Mouse (Mus musculus) intestine, embryonic 16.5 days (tissue): ENCODE results near the gene Klf16. TPM values are rescaled to one million over a fixed set of nuclear protein-coding genes. Genes with fewer than 3 reads are reported as not detected.
A peak's percentile ranks its signal among the peaks of the same experiment; 100 is the strongest.

Source experiments
- ATAC-seq: fragments of 200-750 bp; cut with Nextera tagmentation; 2 replicates; pipeline ENCODE4 v1.8.0; 2017; ENCODE audit warnings: moderate TSS enrichment, moderate library complexity
- H3K27ac ChIP-seq: fragments of 300-500 bp; sonication (generic); 2 replicates; pipeline ENCODE4 v1.5.1; 2014; ENCODE audit warnings: mild to moderate bottlenecking, low read length
- H3K27me3 ChIP-seq: fragments of 300-500 bp; sonication (generic); replicated peaks from 2 replicates; pipeline ENCODE4 v1.6.1; 2014; ENCODE audit warnings: low read length, control low read depth, mixed read lengths; ENCODE audit not compliant: control insufficient read depth, insufficient read depth
- H3K36me3 ChIP-seq: fragments of 300-500 bp; sonication (generic); 2 replicates; pipeline ENCODE4 v1.6.1; 2014; ENCODE audit warnings: low read length, control low read depth; ENCODE audit not compliant: control insufficient read depth, insufficient read depth
- H3K4me1 ChIP-seq: fragments of 300-500 bp; sonication (generic); 2 replicates; pipeline ENCODE4 v1.6.1; 2014; ENCODE audit warnings: low read length, control low read depth, mixed read lengths; ENCODE audit not compliant: control insufficient read depth, insufficient read depth
- H3K4me2 ChIP-seq: fragments of 300-500 bp; sonication (generic); 2 replicates; pipeline ENCODE4 v1.6.1; 2014; ENCODE audit warnings: low read depth, low read length, control low read depth
- H3K4me3 ChIP-seq: fragments of 300-500 bp; sonication (generic); 2 replicates; pipeline ENCODE4 v1.5.1; 2014; ENCODE audit warnings: mild to moderate bottlenecking, low read length
- H3K9ac ChIP-seq: fragments of 300-500 bp; sonication (generic); 2 replicates; pipeline ENCODE4 v1.6.1; 2014; ENCODE audit warnings: low read depth, low read length
- H3K9me3 ChIP-seq: fragments of 300-500 bp; sonication (generic); 2 replicates; pipeline ENCODE4 v1.6.1; 2016; ENCODE audit warnings: low read length, control low read depth; ENCODE audit not compliant: control insufficient read depth
- WGBS: fragments of 180-500 bp; shearing (Covaris S2); extraction: QIAGEN DNeasy Blood & Tissue Kit; methylation state at CpG from one replicate; pipeline ENCODE4 v1.1.7; 2014; 5-methylcytosine and 5-hydroxymethylcytosine counted together
- polyA plus RNA-seq: library from polyadenylated mRNA; unstranded; fragments of >200 nt; fragmentation: Nextera tagmentation; extraction: Ambion mirVana; gene quantifications from 2 replicates; pipeline ENCODE4 v1.2.1, GENCODE M21; 2015

Gene Klf16
- polyA plus RNA-seq, 1 experiment from 2014 or later = 7.4 TPM

DNA sequence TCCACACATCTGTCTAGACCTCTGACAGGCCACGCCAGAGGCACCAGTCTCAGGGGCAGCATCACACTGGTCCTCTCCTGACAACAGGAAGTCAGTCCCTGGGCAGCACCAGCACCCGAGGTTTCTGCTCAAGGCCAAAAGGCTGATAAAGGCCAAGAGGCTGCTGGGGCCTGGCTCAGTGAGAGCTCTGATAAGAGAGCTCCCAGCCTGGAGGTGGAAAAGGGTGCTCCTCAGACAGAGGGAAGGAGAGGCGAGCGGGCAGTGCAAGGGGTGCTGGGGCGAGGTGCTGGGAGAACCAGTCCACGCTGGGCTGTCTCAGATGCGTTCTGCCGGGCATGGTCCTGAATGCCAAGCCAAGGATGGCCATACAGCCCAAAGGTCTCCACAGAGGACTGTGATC is 23.5 kb downstream of the Klf16 start:
- H3K9ac ChIP-seq = no peak overlapping the region
- no peak overlapping the region for H3K4me3 ChIP-seq
- H3K27ac ChIP-seq = no peak overlapping the region
- H3K4me1 ChIP-seq = peaks cover 22% of the 10 kb centered on the region
- no peaks in the 10 kb centered on the region for H3K9me3 ChIP-seq
- no peak overlapping the region for H3K4me2 ChIP-seq
- 78% methylated on average over 8 of the region's 8 CpGs for WGBS
- ATAC-seq = peak; percentile 45
- H3K36me3 ChIP-seq = peaks cover 7% of the 10 kb centered on the region; the same call in 1 of the 2 replicates
- no peaks in the 10 kb centered on the region for H3K27me3 ChIP-seq

DNA sequence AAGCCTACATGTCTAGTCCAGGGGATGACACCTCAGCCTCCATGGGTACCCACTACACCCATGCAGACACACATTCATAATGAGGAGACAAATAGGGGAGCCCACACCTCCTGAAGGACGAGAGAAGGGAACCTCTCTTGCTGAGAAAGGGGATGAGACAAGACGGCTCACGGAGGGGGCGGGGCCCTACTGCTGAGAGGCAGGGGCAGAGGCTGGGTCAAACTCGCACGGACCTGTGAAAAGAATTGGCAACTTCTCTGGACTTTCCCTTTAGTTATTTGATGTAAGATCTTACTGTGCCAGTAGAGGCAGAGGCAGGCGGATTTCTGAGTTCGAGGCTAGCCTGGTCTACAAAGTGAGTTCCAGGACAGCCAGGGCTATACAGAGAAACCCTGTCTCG is 24.8 kb downstream of the Klf16 start:
- no peak for ATAC-seq
- Histone ChIP-seq H3K27me3 (no peaks in the 10 kb centered on the region), H3K4me1 (peaks cover 10% of the 10 kb centered on the region), H3K27ac (no peak overlapping the region), H3K9ac (no peak overlapping the region), H3K4me2 (no peak overlapping the region), H3K4me3 (no peak overlapping the region), H3K36me3 (peaks cover 13% of the 10 kb centered on the region; the same call in 1 of the 2 replicates), H3K9me3 (no peaks in the 10 kb centered on the region)
- 59% methylated on average over 9 of the region's 9 CpGs for WGBS

DNA sequence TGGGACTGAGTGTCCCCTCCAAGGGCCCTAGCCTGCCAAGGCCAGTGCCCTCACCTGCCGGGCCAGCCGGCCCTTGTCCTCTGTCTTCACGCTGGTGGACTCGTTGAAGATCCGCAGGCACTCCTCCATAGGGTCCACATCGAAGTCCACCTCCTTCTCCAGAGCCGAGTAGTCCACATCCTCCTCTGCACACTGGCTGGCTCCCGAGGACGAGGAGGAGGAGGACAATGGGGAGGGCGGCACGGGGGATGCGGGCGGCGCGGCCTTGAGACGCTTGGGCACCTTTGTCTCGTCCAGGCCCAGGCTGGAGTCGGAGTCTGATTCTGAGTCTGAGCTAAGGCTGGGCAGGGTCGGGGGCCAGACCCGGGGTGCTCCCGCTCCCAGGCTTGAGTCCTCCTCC is 27.8 kb downstream of the Klf16 start:
- Histone ChIP-seq H3K4me1 (peaks cover 6% of the 10 kb centered on the region; the same call in 1 of the 2 replicates), H3K9me3 (no peaks in the 10 kb centered on the region), H3K27ac (no peak overlapping the region), H3K27me3 (no peaks in the 10 kb centered on the region), H3K9ac (no peak overlapping the region), H3K4me3 (no peak overlapping the region), H3K36me3 (peaks cover 24% of the 10 kb centered on the region; the same call in 1 of the 2 replicates), H3K4me2 (no peak overlapping the region)
- 92% methylated on average over 21 of the region's 21 CpGs for WGBS
- no peak for ATAC-seq

DNA sequence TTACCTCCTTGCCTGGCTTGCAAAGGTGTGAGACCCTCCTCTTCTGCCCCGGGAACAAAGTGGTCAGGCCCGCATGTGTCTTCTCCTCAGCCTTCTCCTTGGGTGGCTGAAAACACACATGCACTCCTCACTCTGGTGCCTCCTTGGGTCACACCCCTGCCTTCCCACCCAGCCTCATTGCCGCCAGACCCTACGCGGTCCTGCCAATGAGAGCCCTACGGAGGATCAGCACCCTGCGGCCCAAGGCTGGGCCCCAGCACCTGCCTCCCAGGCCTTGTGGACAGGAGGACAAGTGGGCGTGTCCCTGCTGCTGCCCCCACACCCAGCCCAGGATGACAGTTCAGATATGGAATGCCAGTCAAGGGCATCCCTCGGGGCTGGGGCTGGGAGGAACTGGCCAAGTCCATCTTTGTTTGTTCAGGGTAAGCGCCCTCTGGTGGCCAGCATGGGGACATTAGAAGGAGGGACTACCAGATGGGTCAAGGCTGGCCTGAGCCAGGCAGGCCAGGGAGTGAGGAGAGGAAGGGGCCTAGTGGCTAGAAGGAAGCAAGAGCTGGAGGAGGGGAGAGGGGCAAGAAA is 28.6 kb downstream of the Klf16 start:
- Histone ChIP-seq H3K9me3 (no peaks in the 10 kb centered on the region), H3K27me3 (no peaks in the 10 kb centered on the region), H3K4me1 (no peaks in the 10 kb centered on the region), H3K4me2 (no peak overlapping the region), H3K4me3 (no peak overlapping the region), H3K27ac (no peak overlapping the region), H3K36me3 (peaks cover 25% of the 10 kb centered on the region; the same call in 1 of the 2 replicates), H3K9ac (no peak overlapping the region)
- WGBS = 71% methylated on average over 10 of the region's 10 CpGs
- peak; percentile 43; the same call in 1 of the 2 replicates for ATAC-seq

DNA sequence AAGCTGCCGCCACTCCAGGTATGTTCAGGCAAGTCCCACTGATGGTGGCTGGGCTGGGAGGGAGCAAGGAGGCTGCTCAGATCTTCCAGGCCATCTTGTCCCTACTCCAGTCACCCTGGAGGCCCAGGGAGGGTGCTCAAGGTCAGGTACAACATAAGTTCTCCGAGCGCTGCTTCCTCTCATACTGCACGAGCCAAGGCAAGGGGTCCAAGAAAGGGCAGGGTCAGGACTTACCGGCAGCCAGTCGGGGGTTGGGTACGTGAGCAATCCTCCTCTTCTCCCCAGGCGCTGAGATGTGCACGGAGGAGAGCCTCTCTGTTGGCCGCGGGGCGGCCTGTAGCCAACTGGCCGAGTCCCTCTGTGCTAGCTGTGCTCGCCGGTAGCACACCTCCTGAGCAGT is 29.6 kb downstream of the Klf16 start:
- Histone ChIP-seq H3K27me3 (no peaks in the 10 kb centered on the region), H3K27ac (no peak overlapping the region), H3K9ac (no peak overlapping the region; the same call in 1 of the 2 replicates), H3K4me3 (no peak overlapping the region), H3K9me3 (no peaks in the 10 kb centered on the region), H3K36me3 (peaks cover 31% of the 10 kb centered on the region; the same call in 1 of the 2 replicates), H3K4me1 (no peaks in the 10 kb centered on the region), H3K4me2 (no peak overlapping the region)
- WGBS = 90% methylated on average over 15 of the region's 15 CpGs
- no peak for ATAC-seq

DNA sequence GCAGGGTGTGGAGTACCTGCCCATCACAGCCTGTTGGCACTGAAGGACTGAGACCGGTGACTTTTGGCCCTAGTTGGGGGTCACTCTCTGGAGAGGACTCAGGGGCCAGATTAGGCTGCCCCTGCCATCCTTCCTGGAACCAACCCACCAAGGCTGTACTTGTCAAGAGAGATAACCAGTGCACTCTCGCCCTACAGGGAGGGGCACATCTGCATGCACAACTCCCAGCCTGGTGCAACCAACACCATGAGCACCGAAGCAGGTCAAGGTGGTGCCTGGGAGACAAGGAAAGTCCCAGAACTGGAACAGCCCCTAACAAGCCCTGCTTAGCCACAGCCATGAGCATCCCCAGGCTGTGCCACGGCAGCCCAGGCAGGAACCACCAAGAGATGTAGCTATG is 30.2 kb downstream of the Klf16 start:
- H3K9ac ChIP-seq = no peak overlapping the region
- no peaks in the 10 kb centered on the region for H3K27me3 ChIP-seq
- no peaks in the 10 kb centered on the region for H3K4me1 ChIP-seq
- no peaks in the 10 kb centered on the region for H3K9me3 ChIP-seq
- no peak overlapping the region for H3K27ac ChIP-seq
- peaks cover 35% of the 10 kb centered on the region; the same call in 1 of the 2 replicates for H3K36me3 ChIP-seq
- H3K4me3 ChIP-seq = no peak overlapping the region
- ATAC-seq = no peak
- no peak overlapping the region for H3K4me2 ChIP-seq
- WGBS = 97% methylated on average over 4 of the region's 4 CpGs

DNA sequence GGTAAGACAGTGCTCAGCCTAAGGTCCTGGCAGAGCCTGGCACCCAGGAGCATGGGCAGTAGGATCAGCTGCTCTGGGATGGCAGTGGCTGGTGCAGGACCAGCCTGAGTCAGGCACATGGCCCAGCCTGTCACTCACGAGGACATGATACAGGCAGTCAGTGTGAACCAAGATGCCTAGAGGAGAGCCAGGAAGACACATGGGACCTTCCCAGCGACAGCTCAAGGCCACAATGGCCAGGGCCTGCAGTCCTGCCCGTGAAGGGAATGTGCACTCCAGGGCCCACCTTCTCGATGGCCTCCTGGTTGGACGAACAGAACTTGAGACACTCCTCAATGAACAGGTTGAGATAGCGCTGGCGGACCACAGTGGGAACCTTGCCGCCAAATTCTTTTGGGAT is 31.5 kb downstream of the Klf16 start:
- Histone ChIP-seq H3K9me3 (no peaks in the 10 kb centered on the region), H3K4me1 (no peaks in the 10 kb centered on the region), H3K27ac (no peak overlapping the region), H3K9ac (no peak overlapping the region), H3K36me3 (peaks cover 36% of the 10 kb centered on the region; the same call in 1 of the 2 replicates), H3K27me3 (no peaks in the 10 kb centered on the region), H3K4me3 (no peak overlapping the region), H3K4me2 (no peak overlapping the region)
- 88% methylated on average over 8 of the region's 8 CpGs for WGBS
- no peak for ATAC-seq

DNA sequence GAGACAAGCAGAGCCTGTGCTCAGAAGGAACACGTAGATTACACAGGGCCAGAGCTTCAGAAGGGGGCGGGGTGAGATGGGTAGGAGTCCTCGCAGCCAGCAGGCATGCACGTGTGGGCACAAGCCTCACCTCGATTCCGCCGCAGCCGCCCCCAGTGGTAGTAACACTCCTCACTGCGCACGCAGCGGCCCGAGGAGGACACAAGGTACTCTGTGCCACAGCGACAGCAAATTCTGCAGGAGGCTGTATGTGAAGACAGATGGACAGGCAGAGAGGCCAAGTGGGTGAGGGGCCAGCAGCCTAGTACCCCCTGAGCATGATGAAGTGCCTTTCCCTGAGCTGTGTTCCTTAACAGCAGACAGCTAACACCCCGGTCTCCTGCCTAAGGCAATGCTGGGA is 33.2 kb downstream of the Klf16 start:
- Histone ChIP-seq H3K4me1 (peaks cover 2% of the 10 kb centered on the region; the same call in 1 of the 2 replicates), H3K27me3 (no peaks in the 10 kb centered on the region), H3K4me2 (no peak overlapping the region), H3K4me3 (no peak overlapping the region), H3K36me3 (peaks cover 30% of the 10 kb centered on the region; the same call in 1 of the 2 replicates), H3K9me3 (no peaks in the 10 kb centered on the region), H3K9ac (no peak overlapping the region), H3K27ac (no peak overlapping the region)
- 94% methylated on average over 14 of the region's 14 CpGs for WGBS
- no peak for ATAC-seq

DNA sequence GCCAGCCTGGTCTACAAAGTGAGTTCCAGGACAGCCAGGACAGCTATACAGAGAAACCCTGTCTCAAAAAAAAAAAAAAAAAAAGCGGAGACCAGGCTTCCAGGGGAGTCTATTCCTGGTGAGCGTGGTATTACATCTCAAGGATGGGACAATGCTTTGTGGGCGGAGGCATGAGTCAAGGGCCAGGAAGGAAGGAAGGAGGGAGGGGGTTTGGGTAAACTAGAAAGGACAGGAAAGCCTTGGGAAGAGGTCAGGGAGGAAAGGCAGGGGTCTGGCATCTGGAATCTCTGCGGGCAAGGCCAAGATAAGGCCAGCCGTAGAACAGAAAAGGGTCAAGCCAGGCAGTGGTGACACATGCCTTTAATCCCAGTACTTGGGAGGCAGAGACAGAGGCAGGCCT is 37.6 kb downstream of the Klf16 start:
- Histone ChIP-seq H3K9ac (no peak overlapping the region), H3K4me2 (0 out of 2 replicates have a peak overlapping the region, but pooled peaks have one; percentile 49), H3K4me1 (peaks cover 14% of the 10 kb centered on the region), H3K9me3 (no peaks in the 10 kb centered on the region), H3K4me3 (no peak overlapping the region), H3K36me3 (peaks cover 14% of the 10 kb centered on the region; the same call in 1 of the 2 replicates), H3K27ac (no peak overlapping the region), H3K27me3 (peaks cover 18% of the 10 kb centered on the region)
- ATAC-seq = peak; percentile 3; the same call in 1 of the 2 replicates
- WGBS = 43% methylated on average over 5 of the region's 5 CpGs
